Mouse (Mus musculus) bone marrow macrophage, adult 2 months (primary cell): ENCODE results near the gene Olfr729. TPM values are rescaled to one million over a fixed set of nuclear protein-coding genes. Genes with fewer than 3 reads are reported as not detected.

Source experiments
- H3K27ac ChIP-seq: 2 replicates; pipeline ENCODE4 v1.5.1; 2012; ENCODE audit warnings: low read depth, low read length; ENCODE audit not compliant: insufficient read depth
- H3K4me1 ChIP-seq: 2 replicates; pipeline ENCODE4 v1.6.1; 2012; ENCODE audit warnings: low read length; ENCODE audit not compliant: control insufficient read depth, insufficient read depth
- H3K4me3 ChIP-seq: 2 replicates; pipeline ENCODE4 v1.5.1; 2012; ENCODE audit warnings: mild to moderate bottlenecking, low read length, moderate library complexity; ENCODE audit not compliant: insufficient read depth
- CTCF ChIP-seq: IDR thresholded peaks from 2 replicates; pipeline ENCODE4 v1.5.1; 2012; ENCODE audit warnings: low read depth, mild to moderate bottlenecking, low read length, moderate library complexity
- POLR2A ChIP-seq: IDR thresholded peaks from 2 replicates; pipeline ENCODE4 v1.6.1; 2012; ENCODE audit warnings: mild to moderate bottlenecking, low read depth, low read length, borderline replicate concordance
- polyA plus RNA-seq: library from polyadenylated mRNA; stranded (reverse); fragments of >200 nt; gene quantifications from 2 replicates; pipeline ENCODE4 v1.2.4, GENCODE M21; 2012; ENCODE audit not compliant: missing spikeins, insufficient read depth, insufficient read length

The Olfr729 gene
- not detected in 2 replicates for polyA plus RNA-seq

DNA sequence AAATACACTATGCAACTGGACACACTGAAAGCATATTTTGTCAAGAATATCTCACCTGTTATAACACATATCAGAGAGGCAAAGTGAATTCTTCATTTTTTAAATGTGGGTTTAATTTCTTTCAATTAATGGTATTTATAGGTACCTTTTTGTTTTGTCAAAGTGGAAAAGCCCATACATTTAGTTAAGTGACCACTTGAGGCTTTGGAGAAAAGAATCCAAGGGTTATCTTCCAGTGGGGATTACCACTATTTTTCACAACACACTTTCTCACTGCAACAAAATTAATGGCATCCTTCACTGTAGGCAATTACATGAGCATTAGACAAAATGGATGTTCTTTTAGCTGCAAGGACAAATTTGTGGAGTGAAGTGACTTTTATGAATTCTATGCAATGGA is at the start of gene Olfr729:
Gene Olfr729, minus strand, starts transcription at position 101 of the 400 bp plus-strand sequence.
- H3K27ac ChIP-seq, result no peak within 1 kb of the TSS
- H3K4me3 ChIP-seq, result no peak within 1 kb of the TSS
- H3K4me1 ChIP-seq, result no peaks in the 10 kb centered on the region
- TF ChIP-seq POLR2A, result no peak
- no peak for TF ChIP-seq CTCF

DNA sequence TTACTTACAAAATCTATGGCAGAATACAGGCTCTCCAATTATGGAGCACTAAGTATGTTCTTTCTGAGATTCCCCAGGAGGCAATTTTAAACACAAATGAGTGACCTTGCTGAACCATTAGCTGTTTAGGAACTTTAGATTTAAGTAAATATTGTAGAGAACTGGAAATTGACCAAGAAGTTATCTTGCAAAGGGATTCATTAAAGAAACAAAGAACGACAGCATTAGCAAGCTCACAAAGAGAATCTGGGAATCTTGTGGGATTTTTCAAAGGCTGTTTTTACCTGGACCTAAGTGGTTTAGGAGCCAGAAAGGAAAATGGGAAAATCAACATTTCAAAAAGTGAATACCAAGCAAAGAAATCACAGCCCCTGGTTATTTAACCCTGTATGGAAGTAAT is 35.4 kb upstream of the Olfr729 start, which contains the start of gene Olfr730:
Gene Olfr730, minus strand, starts transcription at position 101 of the 400 bp plus-strand sequence.
- no peak within 1 kb of the TSS for H3K27ac ChIP-seq
- no peak for TF ChIP-seq CTCF
- no peak for TF ChIP-seq POLR2A

DNA sequence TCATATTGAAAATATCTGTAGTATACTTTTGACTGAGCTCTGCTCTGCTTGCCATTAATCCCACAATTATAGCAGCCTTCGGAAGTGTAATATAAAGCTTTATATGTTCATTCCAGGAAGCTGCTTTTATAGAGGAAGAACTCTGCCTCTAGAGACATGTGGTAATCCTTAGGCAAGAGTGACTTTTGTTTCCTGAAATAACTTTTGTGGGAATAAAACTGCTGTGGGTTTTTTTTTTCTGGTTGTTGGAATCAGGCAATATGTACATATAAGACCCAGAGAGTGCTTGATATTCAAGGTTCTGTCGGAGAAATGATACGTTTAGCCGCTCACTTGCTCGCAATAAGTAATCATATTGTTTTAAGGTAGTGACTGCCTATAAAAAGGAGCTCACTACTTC is 10.1 kb downstream of the Olfr729 start, which contains the start of gene Olfr728:
Gene Olfr728, minus strand, starts transcription at position 101 of the 400 bp plus-strand sequence.
- Histone ChIP-seq H3K27ac (no peak within 1 kb of the TSS), H3K4me1 (no peaks in the 10 kb centered on the region), H3K4me3 (no peak within 1 kb of the TSS)
- no peak for TF ChIP-seq CTCF
- TF ChIP-seq POLR2A, result no peak

More for the DNA sequence above, 35.4 kb upstream of the Olfr729 start, which contains the start of gene Olfr730:
- Histone ChIP-seq H3K4me3 (no peak within 1 kb of the TSS), H3K4me1 (no peaks in the 10 kb centered on the region)

DNA sequence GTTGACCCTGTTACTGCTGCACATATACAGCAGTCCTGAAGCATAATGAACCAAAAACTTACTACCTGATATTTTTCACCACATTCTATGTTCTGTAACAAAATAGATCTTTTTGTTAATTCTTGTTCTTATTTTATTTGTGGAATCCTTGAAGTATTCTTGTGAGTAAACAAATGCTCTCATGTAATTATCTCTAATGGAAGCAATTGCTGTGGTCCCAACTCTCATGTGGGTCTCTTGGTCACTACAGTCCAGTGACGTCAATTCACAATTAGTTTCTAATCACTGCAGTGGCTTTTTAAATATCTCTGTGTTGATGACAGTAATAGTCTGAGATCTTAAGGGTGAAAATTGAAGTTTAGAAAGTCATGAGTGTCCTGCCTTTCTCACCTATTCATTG is 29.8 kb downstream of the Olfr729 start, which contains the start of gene Olfr727:
Gene Olfr727, plus strand, starts transcription at position 301 of the 400 bp plus-strand sequence.
- Histone ChIP-seq H3K4me1 (no peaks in the 10 kb centered on the region), H3K4me3 (no peak within 1 kb of the TSS), H3K27ac (no peak within 1 kb of the TSS)
- TF ChIP-seq POLR2A (no peak), CTCF (no peak)

Other genes starting within 250 kb of the Olfr729 start
- not detected in 2 replicates for gene Olfr723, start 221.1 kb downstream of the Olfr729 start, polyA plus RNA-seq
- not detected in 2 replicates for gene Olfr724, start 189.6 kb downstream of the Olfr729 start, polyA plus RNA-seq
- not detected in 2 replicates for gene Olfr725, start 112.5 kb downstream of the Olfr729 start, polyA plus RNA-seq
- not detected in 2 replicates for gene Olfr726, start 62.0 kb downstream of the Olfr729 start, polyA plus RNA-seq
- gene Olfr727, start 29.7 kb downstream of the Olfr729 start, polyA plus RNA-seq, result not detected in 2 replicates
- gene Olfr728, start 10.2 kb downstream of the Olfr729 start, polyA plus RNA-seq, result 0.67 TPM in 1 of 2 replicates, not detected in the other
- not detected in 2 replicates for gene Olfr730, start 35.3 kb upstream of the Olfr729 start, polyA plus RNA-seq
- gene Olfr731, start 89.0 kb upstream of the Olfr729 start, polyA plus RNA-seq, result not detected in 2 replicates
- not detected in 2 replicates for gene Olfr732, start 131.3 kb upstream of the Olfr729 start, polyA plus RNA-seq
- gene Olfr733, start 148.6 kb upstream of the Olfr729 start, polyA plus RNA-seq, result not detected in 2 replicates
- gene Olfr734, start 173.9 kb upstream of the Olfr729 start, polyA plus RNA-seq, result not detected in 2 replicates
- gene Olfr735, start 196.0 kb upstream of the Olfr729 start, polyA plus RNA-seq, result not detected in 2 replicates
- gene Tlr11, start 205.0 kb upstream of the Olfr729 start, polyA plus RNA-seq, result 0.27 TPM in 1 of 2 replicates, not detected in the other
- not detected in 2 replicates for gene Olfr736, start 228.3 kb upstream of the Olfr729 start, polyA plus RNA-seq